Mouse (Mus musculus): Measurements from ENCODE around the gene Olfr983.
A peak's percentile ranks its signal among the peaks of the same experiment; 100 is the strongest.

Olfr983 gene

GRCm38 (mm10) chr9:40093495-40093894 lies at the start of gene Olfr983:
Gene Olfr983 (minus strand): TSS chr9:40093595.
- no peak for DNase-seq

DNA sequence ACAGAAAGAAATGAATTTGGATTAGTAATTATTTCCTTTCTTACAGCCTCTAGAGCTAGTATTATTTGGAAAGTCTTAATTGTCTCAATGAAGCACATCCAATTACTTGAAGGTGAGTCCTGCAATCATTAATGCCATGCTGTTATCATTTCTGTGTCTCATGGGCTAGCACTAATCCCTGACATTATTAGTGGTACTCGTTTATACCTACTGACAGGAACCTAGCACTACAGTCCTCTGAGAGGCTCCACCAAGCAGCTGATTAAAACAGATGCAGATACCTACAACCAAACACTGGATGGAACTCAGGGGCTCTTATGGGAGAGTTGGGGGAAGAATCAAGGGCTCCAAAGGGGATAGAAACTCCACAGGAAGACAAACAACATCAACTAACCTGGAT lies 48.1 kb upstream of the Olfr983 start:
- no peak for DNase-seq

GRCm38 (mm10) chr9:40139484-40139883 lies 46.1 kb upstream of the Olfr983 start:
- no peak for DNase-seq

DNA sequence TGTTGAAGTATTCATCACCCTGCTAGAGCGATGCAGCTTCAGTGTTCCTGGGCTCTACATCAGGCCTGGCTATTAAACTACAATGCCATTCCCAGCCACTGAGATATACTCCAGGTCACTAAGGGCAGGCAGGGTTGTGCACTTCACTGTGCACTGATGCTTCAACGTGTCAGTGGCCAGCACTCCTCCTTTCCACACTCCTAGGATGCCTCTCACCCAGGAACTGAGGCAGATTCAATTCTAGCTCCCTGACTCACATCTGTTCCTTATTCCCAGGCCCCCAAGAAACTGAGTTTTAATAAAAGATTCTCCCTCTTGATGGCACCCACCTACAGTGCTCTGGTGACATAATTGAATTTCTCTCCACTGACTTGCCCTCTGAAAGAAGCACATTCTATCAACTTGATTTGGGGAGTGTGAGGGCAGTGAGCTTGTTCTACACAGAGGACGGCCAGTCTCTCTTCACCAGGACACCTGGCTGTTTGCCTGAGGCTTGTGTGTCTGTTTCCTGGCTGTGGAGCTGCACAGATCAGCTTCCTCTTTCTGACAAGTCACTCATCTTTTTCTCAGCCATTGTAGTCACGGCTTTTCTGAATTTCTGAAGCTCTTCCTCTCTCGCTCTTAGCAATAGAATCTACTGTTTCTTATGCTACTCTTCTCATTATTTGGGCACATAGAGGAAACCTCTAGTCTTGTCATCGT lies 43.7 kb upstream of the Olfr983 start:
- no peak for DNase-seq

DNA sequence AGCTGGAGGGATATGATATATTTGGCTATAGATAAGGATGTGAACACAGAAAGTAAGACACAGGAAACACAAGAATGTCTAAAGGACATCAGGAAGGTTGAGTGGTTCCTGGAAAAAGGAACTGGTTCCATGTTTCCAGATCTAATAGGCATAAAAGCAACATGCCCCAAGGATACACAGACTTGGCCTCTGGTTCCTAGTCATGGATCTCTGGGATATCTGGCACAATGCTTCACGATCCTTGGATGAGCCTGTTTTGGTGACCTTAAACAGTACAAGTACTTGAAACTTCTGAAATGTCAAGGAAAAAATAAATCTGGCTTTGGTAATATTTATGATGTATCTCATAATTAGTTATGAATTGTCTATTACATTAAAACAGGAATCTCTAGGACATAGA lies 37.2 kb upstream of the Olfr983 start:
- DNase-seq: no peak

- no peak for DNase-seq
Measured at GRCm38 (mm10) chr9:40130084-40130483, 36.7 kb upstream of the Olfr983 start, which contains the start of gene Olfr985. Gene Olfr985 (minus strand): TSS chr9:40130184.

DNA sequence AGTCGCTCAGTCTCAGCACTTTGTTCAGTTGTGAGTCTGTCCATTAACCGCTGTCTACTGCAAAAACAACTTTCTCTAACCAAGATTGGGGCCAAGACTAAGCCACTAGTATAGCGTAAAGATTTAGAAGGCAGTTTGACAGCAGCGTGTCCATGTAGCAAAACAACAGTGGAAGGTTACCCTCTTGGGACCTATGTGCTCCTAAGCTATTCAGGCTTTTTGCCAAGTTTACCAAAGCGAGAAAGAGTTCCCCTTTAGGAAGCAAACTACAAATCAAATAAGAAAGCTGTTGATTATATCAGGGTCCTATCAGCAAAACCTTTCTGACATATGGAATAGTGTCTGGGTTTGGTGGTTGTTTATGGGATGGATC lies 23.9 kb upstream of the Olfr983 start:
- DNase-seq: no peak

DNA sequence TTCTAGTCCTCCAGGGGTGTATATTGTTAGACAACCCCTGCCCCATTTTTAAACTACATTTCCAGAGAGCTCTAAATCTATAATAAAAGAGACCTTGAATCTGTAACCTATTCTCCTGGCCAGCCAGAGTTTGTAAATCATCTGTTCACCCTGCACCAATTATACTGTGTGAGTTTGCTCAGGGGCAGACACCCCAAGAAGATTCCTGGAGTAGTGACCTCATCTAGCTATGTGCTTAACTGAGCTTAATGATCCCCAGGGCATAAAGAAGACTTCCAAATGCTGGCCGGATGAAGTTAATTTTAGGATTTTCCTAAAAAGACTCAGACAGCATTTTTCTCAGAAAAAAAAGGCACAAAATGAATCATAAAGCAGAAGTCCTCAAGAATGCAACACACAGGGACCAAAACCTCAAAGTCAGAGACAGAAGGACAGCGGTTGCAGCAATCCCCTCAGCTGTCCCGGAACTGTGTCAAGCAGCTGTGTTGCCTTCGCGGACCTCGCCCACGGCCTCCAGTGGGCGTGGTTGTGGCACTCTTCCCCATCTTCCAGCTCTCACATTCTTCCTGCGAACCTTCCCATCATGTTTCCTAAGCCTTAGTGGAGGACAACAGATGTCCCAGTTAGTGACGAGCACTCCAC lies 23.4 kb upstream of the Olfr983 start:
- peak; percentile 57 to 76 for DNase-seq

DNA sequence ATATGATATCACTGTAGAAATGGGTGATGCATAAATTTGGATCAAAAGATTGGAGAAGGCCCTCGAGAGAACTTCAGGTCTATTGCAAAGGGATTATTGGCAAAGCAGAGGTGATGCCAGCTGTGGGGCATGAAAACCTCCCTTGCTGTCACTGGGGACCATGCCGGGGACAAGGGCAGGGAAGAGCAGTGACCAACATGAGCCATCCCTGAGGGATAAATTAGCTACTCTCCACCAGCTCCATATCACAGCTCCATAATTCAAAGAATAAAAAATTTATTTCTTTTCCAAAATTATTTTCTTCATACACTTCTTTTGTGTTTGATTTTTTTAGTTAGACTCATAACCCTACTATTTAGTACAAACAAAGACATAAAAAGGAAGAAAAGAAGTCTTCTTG lies 20.7 kb upstream of the Olfr983 start, which contains the start of gene Olfr984:
Gene Olfr984, minus strand, starts transcription at position 101 of the 400 bp plus-strand sequence.
- DNase-seq: no peak

DNA sequence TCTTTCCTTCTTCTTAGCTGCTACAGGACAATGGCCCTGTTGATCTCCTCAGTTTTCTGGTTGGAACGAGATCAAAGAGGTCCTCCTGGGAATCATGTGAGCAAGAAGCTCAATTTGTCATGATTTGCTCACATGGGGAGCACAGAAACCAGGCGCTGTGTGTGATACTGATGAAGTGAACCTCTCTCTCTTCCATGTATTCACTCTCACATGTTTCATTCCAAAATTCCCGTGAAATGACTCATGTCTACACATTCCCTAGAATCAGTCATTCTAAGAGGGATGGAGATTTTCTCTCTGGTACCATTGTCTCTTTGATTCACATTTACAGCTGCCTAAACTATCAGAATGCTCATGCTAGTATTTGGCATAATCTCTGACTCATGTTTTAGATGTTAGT lies 1.4 kb upstream of the Olfr983 start:
- no peak for DNase-seq

DNA sequence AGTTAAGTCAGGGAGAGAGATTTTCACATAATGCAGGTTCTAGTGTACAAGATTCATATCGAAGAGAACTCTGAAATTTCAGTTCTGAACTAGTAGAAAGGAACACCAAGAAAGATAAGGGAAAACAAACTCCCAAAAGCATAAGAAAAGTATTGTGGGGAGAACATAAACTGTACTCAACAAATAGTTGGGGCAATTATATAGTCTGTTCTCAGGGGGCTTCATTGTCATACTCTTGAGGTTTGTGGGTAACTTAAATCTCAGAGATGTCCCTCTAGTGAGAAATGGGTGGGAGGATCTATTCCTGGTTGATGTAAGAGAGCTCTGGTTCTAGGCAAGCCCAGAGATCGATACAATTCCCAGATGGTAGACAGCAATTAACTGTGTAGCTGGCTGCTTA lies 19.9 kb downstream of the Olfr983 start, which contains the start of gene Olfr982:
Gene Olfr982, plus strand, starts transcription at position 301 of the 400 bp plus-strand sequence.
- DNase-seq: no peak

- no peak for DNase-seq
Measured at GRCm38 (mm10) chr9:40050138-40050537, 43.3 kb downstream of the Olfr983 start.

Measured in kidney, postnatal 4 days (tissue).